Mouse (Mus musculus) left cerebral cortex, adult 6 months (tissue): ENCODE data around the gene Rnf20. TPM values are rescaled to one million over a fixed set of nuclear protein-coding genes. Genes with fewer than 3 reads are reported as not detected.

Experiments used
- long read RNA-seq, 2 experiments: library from polyadenylated mRNA; unstranded; transcript quantifications; one replicate each; pipeline ENCODE4 v2.0.0; 2019 to 2020
- polyA plus RNA-seq: library from polyadenylated mRNA; unstranded; fragments of <200 nt; fragmentation: Nextera tagmentation; gene quantifications from 2 replicates; pipeline ENCODE4 v1.2.3, GENCODE M21; 2021

The Rnf20 gene
- polyA plus RNA-seq: 22.6 and 23.5 TPM in 2 replicates
- long read RNA-seq, experiment 1, full-length matches to known transcripts: 59 of 137 reads
- long read RNA-seq, experiment 1, partial matches to known transcripts: 64 of 137 reads
- long read RNA-seq, experiment 1, other reads (novel, unspliced or antisense): 14 of 137 reads
- long read RNA-seq, experiment 2, transcript Rnf20-209 (13 exons, 2,300 nt): major isoform, 6 of 46 reads
- long read RNA-seq, experiment 2, partial matches to known transcripts: 30 of 46 reads
- long read RNA-seq, experiment 2, other reads (novel, unspliced or antisense): 9 of 46 reads

DNA sequence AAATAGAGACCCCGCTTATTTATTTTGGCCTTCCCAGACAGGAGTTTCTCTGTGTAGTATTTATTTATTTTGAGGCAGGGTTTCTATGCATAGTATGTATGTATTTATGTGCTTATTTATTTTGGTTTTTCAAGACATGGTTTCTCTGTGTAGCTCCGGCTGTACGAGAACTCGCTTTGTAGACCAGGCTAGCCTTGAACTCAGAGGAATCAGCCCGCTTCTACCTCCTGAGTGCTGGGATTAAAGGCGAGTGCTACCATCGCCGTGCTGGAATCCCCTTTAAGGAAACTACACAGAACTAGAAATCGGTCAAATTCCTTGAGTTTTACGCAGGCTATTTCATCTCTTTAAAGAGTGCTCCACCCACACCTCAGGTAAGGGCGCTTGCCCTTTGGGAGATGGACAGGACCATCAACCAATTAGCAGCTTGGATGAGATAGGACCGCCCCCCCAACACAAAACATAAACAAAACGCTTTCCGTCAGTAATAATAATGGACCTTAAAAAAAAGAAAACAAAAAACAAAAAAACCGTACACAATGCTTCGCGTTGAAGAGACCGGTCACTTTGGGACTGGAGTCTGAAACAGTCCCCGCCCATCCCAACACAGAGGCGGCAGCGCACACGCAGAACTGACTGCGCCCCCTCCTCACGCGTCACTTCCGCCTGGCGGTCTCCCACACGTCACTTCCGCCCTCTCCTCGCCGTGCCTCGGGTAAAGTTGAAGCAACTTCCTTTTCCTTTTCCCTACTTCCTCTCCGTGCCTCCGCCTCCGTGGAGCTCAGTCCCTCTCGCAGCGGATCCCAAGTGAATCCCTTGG, at the start of gene Rnf20:
Gene Rnf20, plus strand, starts transcription at position 688 of the 820 bp plus-strand sequence.

DNA sequence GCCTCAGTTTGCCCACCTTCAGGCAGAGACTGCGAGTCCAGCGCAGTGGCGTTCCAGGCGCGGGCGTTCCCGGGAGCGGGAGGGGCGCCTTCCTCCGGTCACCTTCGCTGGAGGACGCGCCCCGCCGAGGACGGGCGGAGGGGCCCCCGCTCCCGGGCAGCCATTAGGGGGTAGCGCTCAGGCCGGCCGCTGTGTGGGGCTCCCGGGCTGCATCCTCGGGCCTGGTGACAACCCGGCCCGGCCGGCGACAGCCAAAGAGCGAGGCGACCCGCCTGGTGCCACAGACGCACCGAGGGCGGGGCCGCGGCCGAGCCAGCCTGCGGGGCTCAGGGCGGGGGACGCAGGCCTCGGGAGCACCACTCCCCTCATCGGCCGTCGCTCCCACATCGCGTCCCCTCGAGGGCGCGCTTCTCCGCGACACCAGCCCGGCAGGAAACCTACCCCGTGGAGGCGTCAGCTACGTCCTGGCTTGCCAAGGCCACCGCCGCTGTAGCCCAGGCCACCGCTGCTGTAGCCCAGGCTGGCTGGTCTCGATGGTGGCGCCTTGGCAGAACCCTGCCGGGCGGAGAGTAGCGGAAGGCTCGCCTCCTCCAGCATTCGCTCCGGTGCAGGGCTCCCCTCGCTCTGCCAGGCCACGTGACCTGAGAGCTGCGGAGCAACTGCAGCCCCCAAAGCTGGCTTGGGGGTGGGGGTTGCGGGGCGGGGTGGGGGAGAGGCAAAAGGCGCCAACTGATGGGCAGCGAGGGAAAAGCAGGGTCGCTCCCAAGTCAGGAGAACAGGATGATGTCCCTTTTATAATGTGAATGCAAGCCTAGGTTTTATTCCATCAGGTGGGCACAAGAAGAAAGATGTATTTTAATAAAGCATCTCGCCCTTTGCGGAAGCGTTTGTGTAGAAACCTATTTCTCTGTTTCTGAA, 34.4 kb upstream of the Rnf20 start, which contains the start of gene Tmem246:
Gene Tmem246, minus strand, starts transcription at position 694 of the 918 bp plus-strand sequence.

DNA sequence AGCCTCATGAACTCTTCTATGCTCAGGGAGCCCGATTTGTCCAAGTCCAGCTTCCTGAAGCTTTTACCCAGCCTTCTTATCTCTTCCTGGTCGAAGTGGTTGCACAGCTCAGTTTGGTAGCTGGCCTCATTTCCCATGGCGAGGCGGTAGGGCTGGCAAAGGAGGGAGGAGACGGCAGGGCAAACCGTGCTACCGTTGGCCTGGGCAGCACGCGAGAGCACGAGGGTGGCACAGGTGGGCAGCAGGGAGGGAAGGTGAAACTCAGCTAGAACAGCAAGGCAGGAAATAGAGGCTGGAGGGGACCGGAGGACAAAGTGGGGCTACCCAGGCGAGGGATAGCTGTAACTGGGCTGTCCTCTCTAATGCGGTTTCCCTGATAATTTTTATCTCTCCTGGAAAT, 50.0 kb downstream of the Rnf20 start, which contains the start of gene Ppp3r2:
Gene Ppp3r2, minus strand, starts transcription at position 213 of the 400 bp plus-strand sequence.

Other genes starting within 250 kb of the Rnf20 start
- not detected in 2 replicates for gene Acnat2, start 223.9 kb upstream of the Rnf20 start, polyA plus RNA-seq
- not detected in 2 replicates for gene Acnat1, start 158.1 kb upstream of the Rnf20 start, polyA plus RNA-seq
- 0.18 TPM in 1 of 2 replicates, not detected in the other for gene Baat, start 125.4 kb upstream of the Rnf20 start, polyA plus RNA-seq
- 59.0 and 66.8 TPM in 2 replicates for gene Mrpl50, start 110.9 kb upstream of the Rnf20 start, polyA plus RNA-seq
- gene Zfp189, start 110.8 kb upstream of the Rnf20 start, polyA plus RNA-seq: 2.7 and 3.0 TPM in 2 replicates
- 0.09 TPM in 1 of 2 replicates, not detected in the other for gene Aldob, start 82.5 kb upstream of the Rnf20 start, polyA plus RNA-seq
- 81.5 and 105 TPM in 2 replicates for gene Tmem246, start 34.1 kb upstream of the Rnf20 start, polyA plus RNA-seq
- gene Ppp3r2, start 50.0 kb downstream of the Rnf20 start, polyA plus RNA-seq: 0.04 TPM in 1 of 2 replicates, not detected in the other
- gene Grin3a, start 213.7 kb downstream of the Rnf20 start, polyA plus RNA-seq: 4.5 and 5.5 TPM in 2 replicates